Mouse (Mus musculus) CH12.LX (cell line): ENCODE data around the gene Rap1gds1. TPM values are rescaled to one million over a fixed set of nuclear protein-coding genes. Genes with fewer than 3 reads are reported as not detected.

Experiments
- DNase-seq: peaks from one replicate; pipeline ENCODE4 v3.0.0-alpha.2; 2013; ENCODE audit errors: extremely low read depth
- H3K27ac ChIP-seq: 2 replicates; pipeline ENCODE4 v1.5.1; 2012; ENCODE audit warnings: low read depth, mild to moderate bottlenecking, control low read depth, moderate library complexity; ENCODE audit not compliant: insufficient read depth
- H3K27me3 ChIP-seq: replicated peaks from 2 replicates; pipeline ENCODE3; 2012; ENCODE audit warnings: inconsistent platforms
- H3K36me3 ChIP-seq, 2 experiments: replicated peaks in 1 of 2; 2 replicates each; pipeline versions ENCODE3 to v1.6.1; 2012; ENCODE audit warnings: inconsistent platforms in 1 of 2, low read length in 1 of 2, mild to moderate bottlenecking in 1 of 2, mixed read lengths in 1 of 2, moderate library complexity in 1 of 2; ENCODE audit not compliant: control insufficient read depth in 1 of 2, insufficient read depth in 1 of 2
- H3K4me1 ChIP-seq, 2 experiments: 2 replicates each; pipeline ENCODE4 v1.6.1; 2012; ENCODE audit warnings: inconsistent platforms in 1 of 2, moderate library complexity in 1 of 2; ENCODE audit not compliant: insufficient read depth in 2 of 2, control insufficient read depth in 1 of 2
- H3K4me2 ChIP-seq: 2 replicates; pipeline ENCODE4 v1.6.1; 2012; ENCODE audit warnings: low read depth, mild to moderate bottlenecking, control low read depth; ENCODE audit not compliant: poor library complexity, insufficient read depth, severe bottlenecking
- H3K4me3 ChIP-seq, 3 experiments: fragments of 150-350 bp in 1 of 3; sonication (generic) in 1 of 3; replicated peaks in 1 of 3; 2 replicates each; pipeline versions ENCODE3 to v1.5.1; 2011 to 2012; ENCODE audit warnings: low read depth in 2 of 3, low read length in 2 of 3, mild to moderate bottlenecking in 2 of 3, moderate library complexity in 2 of 3, control low read depth in 1 of 3, improper control_type of control experiment in 1 of 3, inconsistent platforms in 1 of 3, mixed read lengths in 1 of 3; ENCODE audit not compliant: poor library complexity in 1 of 3
- H3K79me2 ChIP-seq: replicated peaks from 2 replicates; pipeline ENCODE4 v1.6.1; 2012; ENCODE audit warnings: mild to moderate bottlenecking, moderate library complexity; ENCODE audit not compliant: control insufficient read depth, poor library complexity, insufficient read depth, severe bottlenecking; ENCODE audit errors: extremely low read depth
- H3K9ac ChIP-seq: 2 replicates; pipeline ENCODE4 v1.6.1; 2012; ENCODE audit warnings: low read depth, mild to moderate bottlenecking, control low read depth, moderate library complexity; ENCODE audit not compliant: insufficient read depth
- H3K9me3 ChIP-seq: replicated peaks from 2 replicates; pipeline ENCODE3; 2012; ENCODE audit warnings: low read length, inconsistent platforms, mixed read lengths
- BHLHE40 ChIP-seq: IDR thresholded peaks from 2 replicates; pipeline ENCODE4 v1.6.1; 2011; ENCODE audit warnings: mild to moderate bottlenecking, low read depth, low read length, improper control_type of control experiment
- CHD2 ChIP-seq: IDR thresholded peaks from 2 replicates; pipeline ENCODE4 v1.6.1; 2011; ENCODE audit warnings: low read length, improper control_type of control experiment
- CTCF ChIP-seq, 2 experiments: IDR thresholded peaks in 1 of 2; conservative IDR thresholded peaks in 1 of 2; 2 replicates each; pipeline ENCODE4 v1.5.1; 2011 to 2012; ENCODE audit warnings: low read depth in 2 of 2, low read length in 2 of 2, improper control_type of control experiment in 1 of 2, inconsistent platforms in 1 of 2, mild to moderate bottlenecking in 1 of 2, moderate library complexity in 1 of 2
- E2F4 ChIP-seq: IDR thresholded peaks from 2 replicates; pipeline ENCODE4 v1.6.1; 2011; ENCODE audit warnings: low read depth, low read length, improper control_type of control experiment; ENCODE audit not compliant: insufficient replicate concordance
- ELF1 ChIP-seq: IDR thresholded peaks from 2 replicates; pipeline ENCODE4 v1.6.1; 2014; ENCODE audit warnings: low read depth, mild to moderate bottlenecking, inconsistent platforms, low read length, improper control_type of control experiment
- GABPA ChIP-seq: IDR thresholded peaks from 2 replicates; pipeline ENCODE4 v1.6.1; 2012; ENCODE audit warnings: low read depth, low read length, improper control_type of control experiment, inconsistent platforms; ENCODE audit not compliant: insufficient replicate concordance
- IRF4 ChIP-seq: IDR thresholded peaks from 2 replicates; pipeline ENCODE4 v1.6.1; 2014; ENCODE audit warnings: low read depth, mild to moderate bottlenecking, inconsistent platforms, low read length, improper control_type of control experiment
- JUN ChIP-seq: IDR thresholded peaks from 2 replicates; pipeline ENCODE4 v1.6.1; 2011; ENCODE audit warnings: low read depth, mild to moderate bottlenecking, low read length, improper control_type of control experiment, moderate library complexity; ENCODE audit not compliant: insufficient read depth
- JUND ChIP-seq: conservative IDR thresholded peaks from 2 replicates; pipeline ENCODE4 v1.6.1; 2011; ENCODE audit warnings: low read depth, low read length, improper control_type of control experiment
- MAZ ChIP-seq: IDR thresholded peaks from 2 replicates; pipeline ENCODE4 v1.6.1; 2012; ENCODE audit warnings: low read depth, mild to moderate bottlenecking, inconsistent platforms, low read length, improper control_type of control experiment, moderate library complexity
- MXI1 ChIP-seq: IDR thresholded peaks from 2 replicates; pipeline ENCODE4 v1.6.1; 2011; ENCODE audit warnings: mild to moderate bottlenecking, low read depth, low read length, improper control_type of control experiment
- MYC ChIP-seq: IDR thresholded peaks from 2 replicates; pipeline ENCODE4 v1.6.1; 2011; ENCODE audit warnings: low read depth, mild to moderate bottlenecking, improper control_type of control experiment, low read length
- NRF1 ChIP-seq: IDR thresholded peaks from 2 replicates; pipeline ENCODE4 v1.6.1; 2014; ENCODE audit warnings: low read depth, mild to moderate bottlenecking, inconsistent platforms, low read length, improper control_type of control experiment, moderate library complexity
- POLR2A ChIP-seq: IDR thresholded peaks from 2 replicates; pipeline ENCODE4 v1.6.1; 2011; ENCODE audit warnings: low read depth, mild to moderate bottlenecking, improper control_type of control experiment, low read length
- POLR2AphosphoS2 ChIP-seq: IDR thresholded peaks from 2 replicates; pipeline ENCODE4 v1.6.1; 2011; ENCODE audit warnings: low read depth, low read length, improper control_type of control experiment
- RCOR1 ChIP-seq: conservative IDR thresholded peaks from 2 replicates; pipeline ENCODE4 v1.6.1; 2012; ENCODE audit warnings: low read depth, mild to moderate bottlenecking, inconsistent platforms, low read length, improper control_type of control experiment
- SMC3 ChIP-seq: IDR thresholded peaks from 2 replicates; pipeline ENCODE4 v1.6.1; 2011; ENCODE audit warnings: low read depth, low read length, improper control_type of control experiment
- TBP ChIP-seq: conservative IDR thresholded peaks from 2 replicates; pipeline ENCODE4 v1.6.1; 2011; ENCODE audit warnings: low read depth, low read length, improper control_type of control experiment
- TCF12 ChIP-seq: IDR thresholded peaks from 2 replicates; pipeline ENCODE4 v1.6.1; 2014; ENCODE audit warnings: low read depth, mild to moderate bottlenecking, inconsistent platforms, low read length, improper control_type of control experiment
- USF1 ChIP-seq: IDR thresholded peaks from 2 replicates; pipeline ENCODE4 v1.6.1; 2014; ENCODE audit warnings: low read depth, mild to moderate bottlenecking, inconsistent platforms, low read length, improper control_type of control experiment
- ZMIZ1 ChIP-seq: IDR thresholded peaks from 2 replicates; pipeline ENCODE4 v1.6.1; 2012; ENCODE audit warnings: low read depth, mild to moderate bottlenecking, inconsistent platforms, low read length, improper control_type of control experiment
- dilution Hi-C: fragments of 300-500 bp; cut with MboI; formaldehyde crosslinking; loops from 2 replicates; pipeline ENCODE4 v1.14.3; 2020; ENCODE audit warnings: low sequenced_read_pairs; ENCODE audit not compliant: extremely low pct_unique_long_range_greater_than_20kb, extremely low pct_ligation_motif_present
- in situ Hi-C: fragments of 300-500 bp; cut with MboI; formaldehyde crosslinking; loops from 3 replicates; pipeline ENCODE4 v1.14.3; 2019; ENCODE audit warnings: low sequenced_read_pairs, low pct_ligation_motif_present, low pct_unique_long_range_greater_than_20kb, mixed read lengths
- polyA plus RNA-seq: library from polyadenylated mRNA; unstranded; fragments of >175 nt; gene quantifications from 2 replicates; pipeline ENCODE4 v1.2.1, GENCODE M21; 2012; ENCODE audit warnings: low read depth; ENCODE audit not compliant: insufficient read length
- total RNA-seq, 2 experiments: library from RNA; depleted of rRNA; stranded (reverse); fragments of 300-350 nt in 1 of 2; fragments of >200 nt in 1 of 2; gene quantifications; 2 replicates each; pipeline ENCODE4 v1.2.3; 2012 to 2014

The Rap1gds1 gene
- total and polyA plus RNA-seq, 3 experiments: 24.4 to 36.7 (median 26.3) TPM

GRCm38 (mm10) chr3:139023585-139023984 lies 51.4 kb downstream of the Rap1gds1 start:
- Histone ChIP-seq H3K4me1 (peaks cover 0 to 9% of the 10 kb centered on the region in 2 experiments; a peak in 1 of 4 replicates), H3K36me3 (peaks cover 0 to 15% of the 10 kb centered on the region in 2 experiments), H3K4me3 (no peak overlapping the region), H3K27ac (no peak overlapping the region), H3K9me3 (no peaks in the 10 kb centered on the region), H3K27me3 (no peaks in the 10 kb centered on the region), H3K79me2 (no peaks in the 10 kb centered on the region), H3K4me2 (no peak overlapping the region), H3K9ac (no peak overlapping the region)
- no peak for DNase-seq
- TF ChIP-seq TCF12: no peak
- TF ChIP-seq ELF1: no peak
- TF ChIP-seq POLR2AphosphoS2: no peak
- no peak for TF ChIP-seq USF1
- TF ChIP-seq MAZ: no peak
- TF ChIP-seq IRF4: no peak
- no peak for TF ChIP-seq MXI1
- TF ChIP-seq JUN: no peak
- no peak for TF ChIP-seq E2F4
- TF ChIP-seq ZMIZ1: no peak
- no peak for TF ChIP-seq GABPA
- TF ChIP-seq CTCF (conservative IDR thresholded peaks at IDR 0.05 in 1 of 2, IDR thresholded peaks at IDR 0.05 in 1 of 2; ENCODE audit: low read depth in 2 of 2, low read length in 2 of 2): no peak
- TF ChIP-seq NRF1: no peak
- no peak for TF ChIP-seq TBP
- no peak for TF ChIP-seq RCOR1
- TF ChIP-seq JUND: no peak
- TF ChIP-seq SMC3: no peak
- no peak for TF ChIP-seq POLR2A
- TF ChIP-seq MYC: no peak
- TF ChIP-seq BHLHE40: no peak
- dilution Hi-C loops: no loop called here
- in situ Hi-C loops: no loop called here

GRCm38 (mm10) chr3:139012352-139012751 lies 62.6 kb downstream of the Rap1gds1 start:
- H3K79me2 ChIP-seq: no peaks in the 10 kb centered on the region
- no peaks in the 10 kb centered on the region for H3K9me3 ChIP-seq
- no peak overlapping the region for H3K9ac ChIP-seq
- H3K4me1 ChIP-seq: no peaks in the 10 kb centered on the region
- no peak overlapping the region for H3K27ac ChIP-seq
- dilution Hi-C loops: no loop called here
- H3K27me3 ChIP-seq: no peaks in the 10 kb centered on the region
- no peak overlapping the region for H3K4me2 ChIP-seq
- no peak for TF ChIP-seq BHLHE40
- no peak for TF ChIP-seq CHD2
- no peak for DNase-seq
- peaks cover 2 to 10% of the 10 kb centered on the region in 2 experiments for H3K36me3 ChIP-seq
- in situ Hi-C loops: no loop called here
- no peak overlapping the region for H3K4me3 ChIP-seq
